Mouse (Mus musculus) CD4-positive helper T cell, adult 2 months (primary cell): Measurements from ENCODE around the gene Sarm1.

Experiments
- DNase-seq: peaks from one replicate; pipeline ENCODE4 v3.0.0-alpha.2; 2012; ENCODE audit warnings: low read depth, missing footprints, low spot score

Sarm1 gene

GRCm38 (mm10) chr11:78463286-78464036, 34.1 kb downstream of the Sarm1 start:
- no peak for DNase-seq

- no peak for DNase-seq
Measured at GRCm38 (mm10) chr11:78462669-78463068, 34.9 kb downstream of the Sarm1 start.

- no peak for DNase-seq
Measured at GRCm38 (mm10) chr11:78461894-78462293, 35.7 kb downstream of the Sarm1 start.

- DNase-seq = no peak
Measured at GRCm38 (mm10) chr11:78458740-78459139, 38.8 kb downstream of the Sarm1 start.

GRCm38 (mm10) chr11:78455308-78455707, 42.2 kb downstream of the Sarm1 start:
- DNase-seq = peak; percentile 48

- no peak for DNase-seq
Measured at GRCm38 (mm10) chr11:78454276-78454675, 43.3 kb downstream of the Sarm1 start.

- peak; percentile 76 for DNase-seq
Measured at GRCm38 (mm10) chr11:78453675-78454074, 43.9 kb downstream of the Sarm1 start.

- DNase-seq = no peak
Measured at GRCm38 (mm10) chr11:78450337-78450736, 47.2 kb downstream of the Sarm1 start.

- DNase-seq = no peak
Measured at GRCm38 (mm10) chr11:78448242-78448641, 49.3 kb downstream of the Sarm1 start.

- no peak for DNase-seq
Measured at GRCm38 (mm10) chr11:78447168-78447567, 50.4 kb downstream of the Sarm1 start.

- DNase-seq = no peak
Measured at GRCm38 (mm10) chr11:78443115-78443514, 54.4 kb downstream of the Sarm1 start.

- DNase-seq = no peak
Measured at GRCm38 (mm10) chr11:78438399-78438930, 59.1 kb downstream of the Sarm1 start.

- DNase-seq = no peak
Measured at GRCm38 (mm10) chr11:78437182-78437581, 60.4 kb downstream of the Sarm1 start.

- DNase-seq = peak; percentile 53
Measured at GRCm38 (mm10) chr11:78435776-78436349, 61.7 kb downstream of the Sarm1 start.

GRCm38 (mm10) chr11:78434052-78434451, 63.5 kb downstream of the Sarm1 start:
- no peak for DNase-seq

GRCm38 (mm10) chr11:78431176-78431575, 66.4 kb downstream of the Sarm1 start:
- no peak for DNase-seq

GRCm38 (mm10) chr11:78430195-78430878, 67.2 kb downstream of the Sarm1 start:
- no peak for DNase-seq

- no peak for DNase-seq
Measured at GRCm38 (mm10) chr11:78428309-78428708, 69.2 kb downstream of the Sarm1 start.

- no peak for DNase-seq
Measured at GRCm38 (mm10) chr11:78427655-78428054, 69.9 kb downstream of the Sarm1 start.

- DNase-seq = no peak
Measured at GRCm38 (mm10) chr11:78425572-78425971, 72.0 kb downstream of the Sarm1 start.

GRCm38 (mm10) chr11:78424352-78424751, 73.2 kb downstream of the Sarm1 start:
- no peak for DNase-seq
